Mouse (Mus musculus) kidney, adult 2 months (tissue): ENCODE measurements at regions not wholly inside any gene's neighbourhood (a gene's known extent, or its start where the extent isn't known, plus 50 kb on each side); places are given as distances from the start of the nearest gene placed in this dataset.
"Not testable (repeated sequence)": the region's sequence is repeated elsewhere in the genome, so short reads cannot be mapped to it uniquely, and the experiment has no call there.

ENCODE experiments used
- DNase-seq: peaks from one replicate; pipeline ENCODE4 v3.0.0; 2021
- H3K27ac ChIP-seq: fragments of 200-500 bp; 2 replicates; pipeline ENCODE4 v1.5.1; 2012; ENCODE audit warnings: low read depth, low read length, control low read depth, inconsistent platforms; ENCODE audit not compliant: insufficient read depth
- H3K27me3 ChIP-seq: fragments of 200-500 bp; replicated peaks from 2 replicates; pipeline ENCODE4 v1.6.1; 2012; ENCODE audit warnings: mild to moderate bottlenecking, moderate library complexity, low read length, inconsistent platforms; ENCODE audit not compliant: control insufficient read depth, insufficient read depth
- H3K36me3 ChIP-seq: fragments of 200-500 bp; 2 replicates; pipeline ENCODE4 v1.6.1; 2012; ENCODE audit warnings: mild to moderate bottlenecking, moderate library complexity, low read length, inconsistent platforms; ENCODE audit not compliant: control insufficient read depth, insufficient read depth
- H3K4me1 ChIP-seq: fragments of 200-500 bp; 2 replicates; pipeline ENCODE4 v1.6.1; 2011; ENCODE audit warnings: low read length; ENCODE audit not compliant: control insufficient read depth, insufficient read depth
- H3K4me3 ChIP-seq: fragments of 200-500 bp; 2 replicates; pipeline ENCODE4 v1.5.1; 2011; ENCODE audit warnings: mild to moderate bottlenecking, low read depth, low read length, control low read depth; ENCODE audit not compliant: insufficient read depth
- CTCF ChIP-seq: fragments of 200-500 bp; conservative IDR thresholded peaks from 2 replicates; pipeline ENCODE4 v1.5.1; 2011; ENCODE audit warnings: low read depth, mild to moderate bottlenecking, control low read depth, low read length, moderate library complexity, mixed read lengths; ENCODE audit not compliant: insufficient read depth, insufficient read length
- POLR2A ChIP-seq: fragments of 200-500 bp; IDR thresholded peaks from one replicate; pipeline ENCODE4 v1.6.1; 2011; ENCODE audit warnings: low read depth, low read length, control low read depth
- WGBS: fragments of 180-500 bp; shearing (Covaris S2); methylation state at CpG from one replicate; pipeline ENCODE4 v1.1.7; 2018; 5-methylcytosine and 5-hydroxymethylcytosine counted together

GRCm38 (mm10) chr1:81739392-81739791 lies 493.5 kb upstream of the Gm9747 start:
- no peaks in the 10 kb centered on the region for H3K27me3 ChIP-seq
- no peak for DNase-seq
- H3K36me3 ChIP-seq = no peaks in the 10 kb centered on the region
- H3K4me3 ChIP-seq = no peak overlapping the region
- 88% methylated on average over 3 of the region's 3 CpGs for WGBS
- no peaks in the 10 kb centered on the region for H3K4me1 ChIP-seq
- no peak for TF ChIP-seq CTCF
- no peak for TF ChIP-seq POLR2A
- H3K27ac ChIP-seq = no peak overlapping the region

GRCm38 (mm10) chr1:81739981-81740380 lies 492.9 kb upstream of the Gm9747 start:
- TF ChIP-seq CTCF = no peak
- no peak for TF ChIP-seq POLR2A
- no peak for DNase-seq
- Histone ChIP-seq H3K4me3 (no peak overlapping the region), H3K4me1 (peaks cover 4% of the 10 kb centered on the region; the same call in 1 of the 2 replicates), H3K27ac (no peak overlapping the region), H3K36me3 (no peaks in the 10 kb centered on the region), H3K27me3 (no peaks in the 10 kb centered on the region)
- WGBS = 98% methylated on average over 1 of the region's 1 CpGs

- not testable (repeated sequence) for H3K27me3 ChIP-seq
Measured at GRCm38 (mm10) chr1:81741882-81742281, 491.0 kb upstream of the Gm9747 start.

GRCm38 (mm10) chr1:81744524-81744923 lies 488.4 kb upstream of the Gm9747 start:
- H3K4me1 ChIP-seq = peaks cover 10% of the 10 kb centered on the region; the same call in 1 of the 2 replicates
- no peaks in the 10 kb centered on the region for H3K27me3 ChIP-seq
- 35% methylated on average over 8 of the region's 8 CpGs for WGBS
- peak overlapping the region; percentile 56; the same call in 1 of the 2 replicates for H3K27ac ChIP-seq
- no peaks in the 10 kb centered on the region for H3K36me3 ChIP-seq
- DNase-seq = peak; percentile 76
- TF ChIP-seq POLR2A = no peak
- no peak for TF ChIP-seq CTCF
- no peak overlapping the region for H3K4me3 ChIP-seq

More at GRCm38 (mm10) chr1:81741882-81742281, 491.0 kb upstream of the Gm9747 start:
- 88% methylated on average over 8 of the region's 8 CpGs for WGBS
- not testable (repeated sequence) for DNase-seq, H3K36me3 ChIP-seq, H3K4me1 ChIP-seq, H3K27ac ChIP-seq, H3K4me3 ChIP-seq

- no peaks in the 10 kb centered on the region for H3K36me3 ChIP-seq
- DNase-seq = peak; percentile 65
- H3K27ac ChIP-seq = peak overlapping the region; percentile 56; the same call in 1 of the 2 replicates
- no peak for TF ChIP-seq CTCF
- TF ChIP-seq POLR2A = no peak
- H3K27me3 ChIP-seq = no peaks in the 10 kb centered on the region
- H3K4me3 ChIP-seq = no peak overlapping the region
- WGBS = 42% methylated on average over 14 of the region's 14 CpGs
- H3K4me1 ChIP-seq = peaks cover 10% of the 10 kb centered on the region; the same call in 1 of the 2 replicates
Measured at GRCm38 (mm10) chr1:81745024-81745960, 487.6 kb upstream of the Gm9747 start.

- no peak overlapping the region for H3K4me3 ChIP-seq
- no peak for DNase-seq
- H3K4me1 ChIP-seq = peaks cover 10% of the 10 kb centered on the region; the same call in 1 of the 2 replicates
- H3K27ac ChIP-seq = no peak overlapping the region
- 77% methylated on average over 3 of the region's 3 CpGs for WGBS
- H3K36me3 ChIP-seq = no peaks in the 10 kb centered on the region
- H3K27me3 ChIP-seq = no peaks in the 10 kb centered on the region
- TF ChIP-seq POLR2A (no peak), CTCF (no peak)
Measured at GRCm38 (mm10) chr1:81746013-81746412, 486.9 kb upstream of the Gm9747 start.

GRCm38 (mm10) chr1:81747025-81747424 lies 485.9 kb upstream of the Gm9747 start:
- DNase-seq = no peak
- 82% methylated on average over 3 of the region's 3 CpGs for WGBS
- Histone ChIP-seq H3K27me3 (no peaks in the 10 kb centered on the region), H3K4me3 (no peak overlapping the region), H3K27ac (no peak overlapping the region), H3K36me3 (no peaks in the 10 kb centered on the region), H3K4me1 (peaks cover 10% of the 10 kb centered on the region; the same call in 1 of the 2 replicates)
- TF ChIP-seq POLR2A (no peak), CTCF (no peak)
